Mouse (Mus musculus): ENCODE measurements around the gene Muc2.

GRCm38 (mm10) chr7:141671626-141672291 lies 18.4 kb upstream of the Muc2 start:
- TF ChIP-seq POLR2A (IDR thresholded peaks at IDR 0.05; ENCODE audit: insufficient read depth, low read length) (no peak), CTCF (IDR thresholded peaks at IDR 0.05; ENCODE audit: low read depth, low read length) (no peak), EP300 (IDR thresholded peaks at IDR 0.05; ENCODE audit: insufficient read depth, low read depth, low read length) (no peak)
